Mouse (Mus musculus): ENCODE measurements around the gene Nip7. TPM values are rescaled to one million over a fixed set of nuclear protein-coding genes. Genes with fewer than 3 reads are reported as not detected.

Nip7 gene
- total and polyA plus RNA-seq, 2 experiments from 2014 or later, result 14.0 to 34.3 TPM

- TF ChIP-seq EP300 (IDR thresholded peaks at IDR 0.05; ENCODE audit: low read depth) (no peak), CTCF (IDR thresholded peaks at IDR 0.05; ENCODE audit: low read depth) (no peak)
- H3K27ac ChIP-seq (ENCODE audit: low read depth), result no peak overlapping the region
- peaks cover 36% of the 10 kb centered on the region for H3K36me3 ChIP-seq (replicated peaks; ENCODE audit: control insufficient read depth, insufficient read depth, low read length)
- WGBS, result 89% methylated on average over 3 of the region's 3 CpGs
- 0 out of 2 replicates have a peak, but pooled peaks cover 13% of the 10 kb centered on the region for H3K4me1 ChIP-seq (ENCODE audit: control insufficient read depth, insufficient read depth)
- no peak overlapping the region for H3K4me2 ChIP-seq (ENCODE audit: low read depth, low read length)
- no peak overlapping the region for H3K4me3 ChIP-seq (ENCODE audit: low read depth, low read length)
- DNase-seq (ENCODE audit: low spot score) (no peak), ATAC-seq (ENCODE audit: insufficient read depth, low read depth) (no peak)
- no peaks in the 10 kb centered on the region for H3K27me3 ChIP-seq (ENCODE audit: control insufficient read depth, insufficient read depth, low read length)
- no peak overlapping the region for H3K9ac ChIP-seq (replicated peaks; ENCODE audit: low read depth, low read length)
- H3K9me3 ChIP-seq (replicated peaks; ENCODE audit: control insufficient read depth, low read length), result no peaks in the 10 kb centered on the region
Observed at GRCm38 (mm10) chr8:107035641-107036040, 21.0 kb upstream of the Nip7 start.

GRCm38 (mm10) chr8:107036626-107037025, 20.1 kb upstream of the Nip7 start:
- Histone ChIP-seq H3K4me2 (ENCODE audit: low read depth, low read length) (no peak overlapping the region), H3K9me3 (replicated peaks; ENCODE audit: control insufficient read depth, low read length) (no peaks in the 10 kb centered on the region), H3K27ac (ENCODE audit: low read depth) (no peak overlapping the region), H3K4me3 (ENCODE audit: low read depth, low read length) (no peak overlapping the region), H3K4me1 (ENCODE audit: control insufficient read depth, insufficient read depth) (0 out of 2 replicates have a peak, but pooled peaks cover 13% of the 10 kb centered on the region), H3K9ac (replicated peaks; ENCODE audit: low read depth, low read length) (no peak overlapping the region), H3K27me3 (ENCODE audit: control insufficient read depth, insufficient read depth, low read length) (no peaks in the 10 kb centered on the region), H3K36me3 (replicated peaks; ENCODE audit: control insufficient read depth, insufficient read depth, low read length) (peaks cover 46% of the 10 kb centered on the region)
- TF ChIP-seq EP300 (IDR thresholded peaks at IDR 0.05; ENCODE audit: low read depth) (no peak), CTCF (IDR thresholded peaks at IDR 0.05; ENCODE audit: low read depth) (no peak)
- ATAC-seq (ENCODE audit: insufficient read depth, low read depth) (peak; percentile 43; the same call in 1 of the 2 replicates), DNase-seq (ENCODE audit: low spot score) (peak; percentile 28)
- WGBS, result 71% methylated on average over 8 of the region's 8 CpGs

GRCm38 (mm10) chr8:107040632-107041031, 16.0 kb upstream of the Nip7 start:
- TF ChIP-seq EP300 (IDR thresholded peaks at IDR 0.05; ENCODE audit: low read depth), result no peak
- no peak overlapping the region for H3K4me2 ChIP-seq (ENCODE audit: low read depth, low read length)
- 71% methylated on average over 7 of the region's 7 CpGs for WGBS
- no peak overlapping the region for H3K27ac ChIP-seq (ENCODE audit: low read depth)
- no peak overlapping the region for H3K9ac ChIP-seq (replicated peaks; ENCODE audit: low read depth, low read length)
- H3K4me3 ChIP-seq (ENCODE audit: low read depth, low read length), result no peak overlapping the region
- peaks cover 82% of the 10 kb centered on the region for H3K36me3 ChIP-seq (replicated peaks; ENCODE audit: control insufficient read depth, insufficient read depth, low read length)
- DNase-seq (ENCODE audit: low spot score), result no peak
- no peaks in the 10 kb centered on the region for H3K9me3 ChIP-seq (replicated peaks; ENCODE audit: control insufficient read depth, low read length)
- no peak for ATAC-seq (ENCODE audit: insufficient read depth, low read depth)
- 0 out of 2 replicates have a peak, but pooled peaks cover 3% of the 10 kb centered on the region for H3K4me1 ChIP-seq (ENCODE audit: control insufficient read depth, insufficient read depth)
- H3K27me3 ChIP-seq (ENCODE audit: control insufficient read depth, insufficient read depth, low read length), result no peaks in the 10 kb centered on the region

DNA sequence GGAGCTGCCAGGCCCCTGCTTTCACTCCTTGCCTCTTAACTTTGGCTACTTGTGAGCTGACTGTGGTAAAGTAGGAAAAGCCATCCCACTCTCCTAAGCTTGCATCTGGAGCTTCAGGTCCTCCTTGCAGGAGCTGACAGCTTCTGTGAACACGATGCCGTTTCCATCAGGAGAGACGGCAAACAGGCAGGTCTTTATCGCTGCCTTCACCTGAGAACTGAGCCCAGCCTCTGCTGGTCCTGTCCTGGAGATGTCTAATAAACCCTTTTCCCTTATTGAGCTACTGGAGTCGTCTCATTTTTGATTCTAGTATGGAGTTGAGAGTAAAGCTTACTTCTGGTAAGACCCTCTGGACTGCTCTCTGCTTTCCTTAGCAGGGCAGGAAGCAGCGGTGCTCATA, 11.2 kb upstream of the Nip7 start:
- Histone ChIP-seq H3K4me1 (ENCODE audit: control insufficient read depth, insufficient read depth) (0 out of 2 replicates have a peak, but pooled peaks cover 13% of the 10 kb centered on the region), H3K9ac (replicated peaks; ENCODE audit: low read depth, low read length) (no peak overlapping the region), H3K4me2 (ENCODE audit: low read depth, low read length) (no peak overlapping the region), H3K9me3 (replicated peaks; ENCODE audit: control insufficient read depth, low read length) (no peaks in the 10 kb centered on the region), H3K36me3 (replicated peaks; ENCODE audit: control insufficient read depth, insufficient read depth, low read length) (peaks cover 71% of the 10 kb centered on the region), H3K4me3 (ENCODE audit: low read depth, low read length) (no peak overlapping the region), H3K27me3 (ENCODE audit: control insufficient read depth, insufficient read depth, low read length) (no peaks in the 10 kb centered on the region), H3K27ac (ENCODE audit: low read depth) (no peak overlapping the region)
- ATAC-seq (ENCODE audit: insufficient read depth, low read depth), result no peak
- 88% methylated on average over 6 of the region's 6 CpGs for WGBS
- no peak for TF ChIP-seq EP300 (IDR thresholded peaks at IDR 0.05; ENCODE audit: low read depth)
- no peak for TF ChIP-seq CTCF (IDR thresholded peaks at IDR 0.05; ENCODE audit: low read depth)
- no peak for DNase-seq (ENCODE audit: low spot score)

- Histone ChIP-seq H3K27ac (ENCODE audit: low read depth) (no peak overlapping the region), H3K9me3 (replicated peaks; ENCODE audit: control insufficient read depth, low read length) (no peaks in the 10 kb centered on the region), H3K9ac (replicated peaks; ENCODE audit: low read depth, low read length) (no peak overlapping the region), H3K4me2 (ENCODE audit: low read depth, low read length) (peak overlapping the region; percentile 87), H3K4me3 (ENCODE audit: low read depth, low read length) (no peak overlapping the region), H3K4me1 (ENCODE audit: control insufficient read depth, insufficient read depth) (0 out of 2 replicates have a peak, but pooled peaks cover 13% of the 10 kb centered on the region), H3K27me3 (ENCODE audit: control insufficient read depth, insufficient read depth, low read length) (no peaks in the 10 kb centered on the region), H3K36me3 (replicated peaks; ENCODE audit: control insufficient read depth, insufficient read depth, low read length) (peaks cover 71% of the 10 kb centered on the region)
- no peak for DNase-seq (ENCODE audit: low spot score)
- 44% methylated on average over 5 of the region's 5 CpGs for WGBS
- ATAC-seq (ENCODE audit: insufficient read depth, low read depth), result no peak
- no peak for TF ChIP-seq CTCF (IDR thresholded peaks at IDR 0.05; ENCODE audit: low read depth)
- no peak for TF ChIP-seq EP300 (IDR thresholded peaks at IDR 0.05; ENCODE audit: low read depth)
Observed at GRCm38 (mm10) chr8:107046976-107047375, 9.7 kb upstream of the Nip7 start.
